Mouse (Mus musculus): ENCODE results near the gene Ankrd37. TPM values are rescaled to one million over a fixed set of nuclear protein-coding genes. Genes with fewer than 3 reads are reported as not detected.
A peak's percentile ranks its signal among the peaks of the same experiment; 100 is the strongest.

Gene Ankrd37
- 10 to 100 TPM in 1 of 4 experiments, 1 to 10 TPM in 3; 4.0 to 10.6 (median 6.6) TPM for total RNA-seq (2022)

GRCm38 (mm10) chr8:46005596-46005995, at the start of gene Ankrd37:
Gene Ankrd37, minus strand, starts transcription at chr8:46005707.
- no peak for DNase-seq (ENCODE audit: low spot score)

GRCm38 (mm10) chr8:46040260-46040659, 34.8 kb upstream of the Ankrd37 start:
- DNase-seq (ENCODE audit: low spot score), result no peak

- no peak for DNase-seq (ENCODE audit: low spot score)
Observed at GRCm38 (mm10) chr8:46039666-46040065, 34.2 kb upstream of the Ankrd37 start.

- DNase-seq (ENCODE audit: low spot score), result no peak
Observed at GRCm38 (mm10) chr8:46036217-46036616, 30.7 kb upstream of the Ankrd37 start.

- no peak for DNase-seq (ENCODE audit: low spot score)
Observed at GRCm38 (mm10) chr8:46024392-46024791, 18.9 kb upstream of the Ankrd37 start.

- DNase-seq (ENCODE audit: low spot score), result no peak
Observed at GRCm38 (mm10) chr8:46022758-46023157, 17.3 kb upstream of the Ankrd37 start.

GRCm38 (mm10) chr8:46022203-46022602, 16.7 kb upstream of the Ankrd37 start:
- DNase-seq (ENCODE audit: low spot score), result peak; percentile 48

- DNase-seq (ENCODE audit: low spot score), result no peak
Observed at GRCm38 (mm10) chr8:46010746-46011680, 5.5 kb upstream of the Ankrd37 start.

- DNase-seq (ENCODE audit: low spot score), result no peak
Observed at GRCm38 (mm10) chr8:46010306-46010705, 4.8 kb upstream of the Ankrd37 start.

- DNase-seq (ENCODE audit: low spot score), result no peak
Observed at GRCm38 (mm10) chr8:46007050-46007672, 1.7 kb upstream of the Ankrd37 start.

- peak; percentile 99 for DNase-seq (ENCODE audit: low spot score)
Observed at GRCm38 (mm10) chr8:45999784-46000705, 5.5 kb downstream of the Ankrd37 start.

GRCm38 (mm10) chr8:45999138-45999783, 6.2 kb downstream of the Ankrd37 start, which contains the start of gene Lrp2bp:
Gene Lrp2bp, plus strand, starts transcription at chr8:45999303.
- DNase-seq (ENCODE audit: low spot score), result no peak

GRCm38 (mm10) chr8:45998228-45998627, 7.3 kb downstream of the Ankrd37 start:
- DNase-seq (ENCODE audit: low spot score), result no peak

- DNase-seq (ENCODE audit: low spot score), result no peak
Observed at GRCm38 (mm10) chr8:45995576-45995975, 9.9 kb downstream of the Ankrd37 start.

GRCm38 (mm10) chr8:45994111-45994510, 11.4 kb downstream of the Ankrd37 start:
- no peak for DNase-seq (ENCODE audit: low spot score)

GRCm38 (mm10) chr8:45990631-45991310, 14.7 kb downstream of the Ankrd37 start:
- no peak for DNase-seq (ENCODE audit: low spot score)

GRCm38 (mm10) chr8:45988189-45988588, 17.3 kb downstream of the Ankrd37 start:
- no peak for DNase-seq (ENCODE audit: low spot score)

- DNase-seq (ENCODE audit: low spot score), result no peak
Observed at GRCm38 (mm10) chr8:45986665-45987064, 18.8 kb downstream of the Ankrd37 start.

GRCm38 (mm10) chr8:45975837-45976468, 29.6 kb downstream of the Ankrd37 start:
- no peak for DNase-seq (ENCODE audit: low spot score)

Data from heart, adult 8-10 months (tissue).